Mouse (Mus musculus) CD4-positive, CD25-positive, alpha-beta regulatory T cell, adult 2 months (primary cell): ENCODE measurements around the gene Polr3b.

Experiments used
- DNase-seq: peaks from one replicate; pipeline ENCODE4 v3.0.0-alpha.2; 2012; ENCODE audit warnings: low read depth, low spot score

Gene Polr3b

DNA sequence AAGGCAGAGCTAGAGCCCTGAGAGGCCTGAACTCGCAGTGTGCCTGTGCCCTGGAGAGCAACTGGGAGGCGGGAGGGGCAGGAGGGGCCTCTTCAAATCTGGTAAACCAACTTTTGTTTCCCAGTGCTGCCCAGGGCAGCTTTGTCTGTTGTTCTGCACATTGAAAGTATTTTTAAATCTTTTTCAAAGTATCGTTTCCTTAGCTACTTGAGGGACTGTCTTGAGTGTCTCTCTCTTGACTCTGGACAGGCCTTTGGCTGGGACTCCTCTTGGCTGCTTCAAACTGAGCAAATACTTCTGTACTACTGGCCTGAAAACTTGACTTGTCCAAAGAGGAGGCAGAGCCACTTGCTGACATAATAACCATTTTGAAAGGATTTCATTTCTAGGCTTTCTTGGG is 11.3 kb upstream of the Polr3b start:
- no peak for DNase-seq

GRCm38 (mm10) chr10:84611664-84612063 is 10.4 kb upstream of the Polr3b start:
- DNase-seq = no peak

GRCm38 (mm10) chr10:84612281-84612680 is 9.8 kb upstream of the Polr3b start:
- no peak for DNase-seq

DNA sequence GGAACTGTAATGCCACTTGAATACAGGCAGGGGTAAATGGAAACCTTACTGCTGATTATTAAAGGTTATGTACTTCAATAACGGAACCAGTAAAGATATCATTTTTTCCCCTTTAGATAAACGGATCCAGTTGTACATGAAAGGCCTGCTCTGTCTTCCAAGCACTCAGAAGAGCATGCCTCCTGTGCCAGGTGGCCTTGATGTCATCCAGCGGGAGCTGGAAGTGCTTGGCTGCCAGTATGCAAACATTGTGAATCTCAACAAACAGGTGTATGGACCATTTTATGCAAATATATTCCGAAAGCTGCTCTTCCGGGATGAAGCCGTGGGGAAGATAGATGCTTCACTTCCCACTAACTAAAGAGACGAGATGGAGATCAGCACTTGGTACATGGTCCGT is 8.7 kb upstream of the Polr3b start:
- no peak for DNase-seq

DNA sequence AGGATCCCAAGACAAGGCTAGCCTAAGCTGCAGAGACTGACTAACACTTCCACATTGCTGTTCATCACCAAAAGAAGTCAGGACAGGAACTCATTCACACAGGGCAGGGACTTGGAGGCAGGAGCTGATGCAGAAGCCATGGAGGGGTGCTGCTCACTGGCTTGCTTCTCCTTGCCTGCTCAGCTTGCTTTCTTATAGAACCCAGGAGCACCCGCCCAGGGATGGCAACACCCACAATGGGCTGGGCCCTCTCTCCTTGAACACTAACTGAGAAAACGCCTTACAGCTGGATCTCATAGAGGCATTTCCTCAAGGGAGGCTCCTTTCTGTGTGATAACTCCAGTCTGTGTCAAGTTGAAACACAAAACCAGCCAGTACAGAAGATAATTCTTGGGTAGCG is 7.0 kb upstream of the Polr3b start:
- no peak for DNase-seq

GRCm38 (mm10) chr10:84631182-84631581 is 9.1 kb downstream of the Polr3b start:
- DNase-seq = peak; percentile 68

GRCm38 (mm10) chr10:84632005-84632404 is 9.9 kb downstream of the Polr3b start:
- peak; percentile 35 for DNase-seq

- DNase-seq = no peak
Observed at GRCm38 (mm10) chr10:84636656-84637055, 14.6 kb downstream of the Polr3b start.

- DNase-seq = no peak
Observed at GRCm38 (mm10) chr10:84638382-84638781, 16.3 kb downstream of the Polr3b start.

GRCm38 (mm10) chr10:84639525-84640287 is 17.6 kb downstream of the Polr3b start:
- no peak for DNase-seq

GRCm38 (mm10) chr10:84640861-84641260 is 18.8 kb downstream of the Polr3b start:
- no peak for DNase-seq

GRCm38 (mm10) chr10:84641576-84641975 is 19.5 kb downstream of the Polr3b start:
- DNase-seq = no peak

DNA sequence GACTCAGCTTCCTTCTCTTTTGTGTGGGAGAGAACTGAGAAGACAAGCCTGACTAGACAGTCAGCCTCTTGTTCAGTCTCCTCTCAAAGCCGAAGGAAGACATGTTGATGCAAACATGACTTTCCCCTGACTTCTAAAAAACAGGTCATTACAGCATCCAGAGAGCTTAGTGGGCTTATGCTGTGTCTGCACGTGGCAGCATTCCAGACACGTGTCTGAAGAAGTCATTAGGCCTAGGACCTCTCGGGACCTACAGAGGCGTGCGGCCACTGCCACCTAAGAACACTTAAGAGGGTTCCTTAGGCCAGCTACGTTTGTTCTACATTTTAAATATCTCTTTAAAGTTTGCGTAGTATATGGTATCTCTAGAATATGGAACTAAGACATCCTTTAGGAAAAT is 23.8 kb downstream of the Polr3b start:
- no peak for DNase-seq

DNA sequence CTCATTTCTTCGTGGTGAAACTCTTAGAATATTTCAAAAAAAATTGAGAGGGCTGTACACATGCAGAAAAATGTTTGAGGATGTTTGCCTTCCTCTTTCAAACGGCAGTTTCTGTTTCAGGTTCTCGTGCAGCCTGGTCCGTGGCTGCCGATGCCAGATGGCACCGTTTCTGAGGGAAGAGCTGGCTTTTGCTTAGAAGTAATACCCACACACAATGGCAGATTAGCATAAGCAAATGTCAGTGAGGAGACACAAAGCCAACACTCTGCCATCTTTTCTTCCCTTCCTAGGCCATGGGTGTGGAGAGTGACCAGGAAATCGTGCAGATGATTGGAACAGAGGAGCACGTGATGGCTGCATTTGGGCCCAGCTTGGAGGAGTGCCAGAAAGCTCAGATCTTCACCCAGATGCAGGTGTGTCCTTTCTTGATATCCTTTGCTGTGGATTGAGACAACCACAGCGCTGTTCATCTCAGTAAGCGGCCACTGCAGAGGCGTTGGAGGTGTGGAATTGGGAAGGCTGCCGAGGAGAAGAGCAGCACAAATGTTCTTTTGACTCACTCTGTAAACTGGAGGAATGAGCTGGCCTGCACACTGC is 24.5 kb downstream of the Polr3b start:
- peak; percentile 50 for DNase-seq

DNA sequence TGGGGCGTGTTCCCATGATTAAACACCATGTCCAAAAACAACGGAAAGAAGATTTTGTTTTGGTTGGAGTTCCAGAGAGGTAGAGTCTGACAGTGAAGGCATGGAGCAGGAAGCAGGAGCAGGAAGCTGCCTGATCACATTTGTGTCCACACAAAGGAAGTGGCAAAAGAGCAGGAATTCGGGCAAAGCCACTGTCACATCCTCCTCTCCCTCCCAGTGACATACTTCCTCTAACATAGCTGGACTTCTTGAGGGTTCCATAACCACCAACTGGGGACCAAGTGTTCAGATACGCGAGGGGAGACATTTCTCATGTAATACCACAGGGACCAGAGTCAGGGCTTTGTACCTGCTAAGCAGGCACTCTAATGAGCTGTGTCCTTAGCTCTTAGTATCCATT is 25.2 kb downstream of the Polr3b start:
- no peak for DNase-seq

DNA sequence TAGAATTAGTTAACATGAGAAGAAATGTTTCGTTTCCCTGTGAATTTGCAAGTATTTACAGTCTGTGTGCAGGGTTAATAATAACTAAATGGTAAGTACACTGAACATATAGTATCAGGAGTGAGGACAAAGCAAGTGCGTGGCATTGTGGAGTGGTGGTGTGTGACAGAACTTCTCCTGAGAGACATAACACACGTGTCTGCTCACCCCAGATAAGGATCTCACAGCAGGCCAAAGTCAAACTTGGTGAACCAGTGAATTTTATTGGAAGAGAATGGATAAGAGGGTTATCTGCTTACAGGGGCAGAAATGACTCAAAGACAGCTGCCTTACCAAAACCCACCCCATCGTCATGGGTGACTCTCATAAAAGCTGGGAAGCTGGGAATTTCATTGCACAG is 26.8 kb downstream of the Polr3b start:
- DNase-seq = no peak

DNA sequence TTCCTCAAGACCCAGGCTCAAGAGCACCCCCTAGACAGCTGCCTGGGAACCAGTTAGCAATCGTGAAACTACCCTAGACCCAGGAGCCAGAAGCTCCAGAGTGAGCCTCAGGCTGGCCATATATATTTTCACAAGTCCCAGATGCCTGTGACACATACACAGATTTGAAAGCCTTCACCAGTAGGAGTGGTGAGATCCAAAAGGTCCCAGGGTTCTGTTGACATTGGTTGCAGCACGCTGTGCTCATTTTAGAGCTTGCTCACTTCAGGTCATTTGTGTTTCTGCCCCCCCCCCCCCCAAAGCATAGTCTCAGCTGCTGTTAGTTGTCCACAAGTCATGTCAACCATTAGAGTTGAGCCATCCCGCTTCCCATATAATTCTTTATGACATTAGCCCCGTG is 31.9 kb downstream of the Polr3b start:
- no peak for DNase-seq

GRCm38 (mm10) chr10:84654731-84655130 is 32.6 kb downstream of the Polr3b start:
- DNase-seq = no peak

DNA sequence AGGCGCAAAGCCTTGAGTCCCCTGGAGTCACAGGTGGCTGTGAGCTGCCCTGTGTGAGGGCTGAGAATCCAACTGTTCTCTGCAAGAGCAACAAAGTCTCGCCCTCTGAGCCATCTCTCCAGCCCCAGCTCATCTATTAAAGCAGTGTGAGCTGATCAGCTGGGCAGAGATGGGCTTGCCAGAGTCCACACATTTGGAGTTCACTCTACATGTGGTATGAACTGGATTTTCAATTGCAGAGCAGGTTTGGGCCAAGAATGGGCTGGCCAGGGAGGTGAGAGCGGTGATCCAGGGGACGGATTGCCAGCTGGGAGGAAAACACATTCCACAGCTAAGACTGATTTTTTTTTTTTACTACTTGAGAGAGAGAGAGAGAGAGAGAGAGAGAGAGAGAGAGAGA is 34.5 kb downstream of the Polr3b start:
- no peak for DNase-seq

- DNase-seq = no peak
Observed at GRCm38 (mm10) chr10:84657437-84658087, 35.5 kb downstream of the Polr3b start.

GRCm38 (mm10) chr10:84658088-84658848 is 36.2 kb downstream of the Polr3b start:
- DNase-seq = peak; percentile 13

DNA sequence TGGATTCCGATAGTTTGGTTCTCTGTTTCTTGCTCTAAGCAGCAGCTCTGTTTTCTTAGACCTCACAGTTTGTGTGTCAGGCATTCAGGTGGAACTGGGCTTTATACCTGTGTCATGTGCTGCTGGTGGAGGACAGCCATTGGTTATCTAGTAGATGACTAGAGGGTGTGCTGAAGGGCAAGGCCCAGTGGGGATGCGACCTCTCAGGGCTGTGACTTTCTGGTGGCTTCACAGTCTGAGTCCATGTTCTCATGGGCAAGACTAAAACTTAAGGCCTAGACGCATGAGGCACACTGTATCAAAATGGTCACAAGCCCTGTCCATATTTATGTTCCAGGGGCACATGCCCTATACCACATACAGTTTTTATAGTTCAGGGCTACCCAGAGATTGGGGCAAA is 37.2 kb downstream of the Polr3b start:
- DNase-seq = no peak
